In the genomic region with DNA sequence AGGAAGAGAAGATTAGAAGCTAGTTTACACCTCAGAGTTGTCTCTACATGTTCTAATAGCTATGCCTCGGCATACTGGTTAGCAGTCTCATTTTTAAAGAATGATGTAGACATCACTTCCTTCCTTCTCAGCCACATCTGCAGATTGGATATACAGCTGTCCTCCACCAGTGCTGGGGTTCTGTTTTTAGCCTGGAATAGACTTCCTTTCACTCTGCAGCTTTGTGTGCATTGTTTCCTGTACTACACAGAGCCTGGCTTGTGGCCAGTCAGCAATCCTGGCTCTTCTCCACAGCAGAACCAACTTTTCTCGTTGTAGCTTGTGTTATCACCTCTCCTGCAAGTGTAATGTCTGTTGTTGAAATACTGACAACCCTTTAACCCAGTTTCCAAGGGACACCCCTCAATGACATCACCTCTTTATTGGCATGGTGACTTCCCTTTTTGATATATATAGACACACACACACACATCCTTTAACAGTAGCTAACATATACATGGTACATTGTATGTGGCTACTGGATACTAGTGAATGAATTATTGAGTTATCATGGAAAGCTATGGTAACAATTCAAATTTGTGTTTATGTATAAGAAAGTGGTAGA, we compare ENCODE assay signal across 11 mouse cellular contexts.
DNase-seq lines count a peak whose midpoint lies in the region; ATAC-seq lines count a peak whose summit lies in the region.
"Had no signal": no experiment of that assay in that cellular context is flagged by ENCODE, and none has a peak within 500 bp of the region (broad histone marks: within the 10 kb centered on the region; RNA-seq: fewer than 3 reads in every experiment).

No protein-coding gene starts in this region.

- no peaks in the 10 kb centered on the region for H3K27me3 ChIP-seq in midbrain, embryonic 16.5 days (ENCODE audit: control insufficient read depth, insufficient read depth, low read depth, low read length)

- DNase-seq in layer of hippocampus, adult 11-12 months (ENCODE audit: low spot score): peak; percentile 6
- no peak for DNase-seq in layer of hippocampus, postnatal 25 days (ENCODE audit: extremely low spot score in 1 of 2, low spot score in 1 of 2)
- peak; percentile 1 for DNase-seq in c-Kit-positive CD71-positive TER-119-positive erythroid progenitor cells, embryonic 14.5 days (ENCODE audit: low spot score)
- DNase-seq in heart, postnatal 4 days: peak; percentile 82
- no peak for DNase-seq in thymus, postnatal 4 days
- DNase-seq: thymus, postnatal 36 days had no signal

- H3K27ac ChIP-seq in macrophage: peak overlapping the region; percentile 54
- H3K27ac ChIP-seq in midbrain, embryonic 16.5 days (ENCODE audit: low read length): no peak overlapping the region

- ATAC-seq in inflammation-experienced regulatory T-cells, adult 6 months: no peak
- no peak for ATAC-seq in midbrain, embryonic 16.5 days

- WGBS in macrophage (ENCODE audit: missing documents): 0% methylated on average over 2 of the region's 2 CpGs
- 64% methylated on average over 2 of the region's 2 CpGs for WGBS in midbrain, embryonic 16.5 days

- H3K4me2 ChIP-seq in midbrain, embryonic 16.5 days (ENCODE audit: low read length): no peak overlapping the region

- no peak overlapping the region for H3K9ac ChIP-seq in midbrain, embryonic 16.5 days (ENCODE audit: low read depth, low read length)

- H3K4me1 ChIP-seq in midbrain, embryonic 16.5 days (ENCODE audit: control insufficient read depth, insufficient read depth, low read length): no peaks in the 10 kb centered on the region

- no peaks in the 10 kb centered on the region for H3K36me3 ChIP-seq in macrophage (ENCODE audit: inconsistent target)
- H3K36me3 ChIP-seq in midbrain, embryonic 16.5 days (ENCODE audit: control insufficient read depth, insufficient read depth, low read length): no peaks in the 10 kb centered on the region
- H3K36me3 ChIP-seq: G1E had no signal

- H3K9me3 ChIP-seq in midbrain, embryonic 16.5 days (replicated peaks; ENCODE audit: control insufficient read depth, low read length, poor library complexity, severe bottlenecking): no peaks in the 10 kb centered on the region
- H3K9me3 ChIP-seq: G1E had no signal

- H3K79me2 ChIP-seq in macrophage (ENCODE audit: inconsistent target): no peaks in the 10 kb centered on the region

- H3K4me3 ChIP-seq in macrophage (ENCODE audit: inconsistent target): no peak overlapping the region
- no peak overlapping the region for H3K4me3 ChIP-seq in midbrain, embryonic 16.5 days (ENCODE audit: low read depth, low read length)
- H3K4me3 ChIP-seq: myocyte had no signal

Comparison
In these comparisons a context has a peak if more than half of its experiments do, and no peak if none do; other contexts are left out.
1. DNase-seq: peak in layer of hippocampus, adult 11-12 months (single experiment), c-Kit-positive CD71-positive TER-119-positive erythroid progenitor cells, embryonic 14.5 days (single experiment) and heart, postnatal 4 days (single experiment); none in layer of hippocampus, postnatal 25 days (0 of 2) and thymus, postnatal 4 days (single experiment).